Mouse (Mus musculus) liver, embryonic 13.5 days (tissue): ENCODE measurements around the gene Cyfip2. TPM values are rescaled to one million over a fixed set of nuclear protein-coding genes. Genes with fewer than 3 reads are reported as not detected.
A peak's percentile ranks its signal among the peaks of the same experiment; 100 is the strongest.

Experiments used
- ATAC-seq: fragments of 200-750 bp; cut with Nextera tagmentation; 2 replicates; pipeline ENCODE4 v1.8.0; 2017; ENCODE audit warnings: low read depth, mild to moderate bottlenecking, moderate number of reproducible peaks, moderate library complexity
- DNase-seq: peaks from one replicate; pipeline ENCODE4 v3.0.0; 2022
- H3K27ac ChIP-seq: fragments of 300-500 bp; sonication (generic); 2 replicates; pipeline ENCODE4 v1.5.1; 2015; ENCODE audit warnings: moderate library complexity, mild to moderate bottlenecking, inconsistent platforms
- H3K27me3 ChIP-seq: fragments of 300-500 bp; sonication (generic); 2 replicates; pipeline ENCODE4 v1.6.1; 2015; ENCODE audit warnings: mild to moderate bottlenecking, inconsistent platforms
- H3K36me3 ChIP-seq: fragments of 300-500 bp; sonication (generic); 2 replicates; pipeline ENCODE4 v1.6.1; 2015; ENCODE audit warnings: mild to moderate bottlenecking, inconsistent platforms
- H3K4me1 ChIP-seq: fragments of 300-500 bp; sonication (generic); replicated peaks from 2 replicates; pipeline ENCODE4 v1.6.1; 2015; ENCODE audit warnings: inconsistent platforms
- H3K4me2 ChIP-seq: fragments of 300-500 bp; sonication (generic); 2 replicates; pipeline ENCODE4 v1.6.1; 2015; ENCODE audit warnings: inconsistent platforms, mild to moderate bottlenecking, moderate library complexity
- H3K4me3 ChIP-seq: fragments of 300-500 bp; sonication (generic); replicated peaks from 2 replicates; pipeline ENCODE4 v1.5.1; 2015; ENCODE audit warnings: mild to moderate bottlenecking, inconsistent platforms
- H3K9ac ChIP-seq: fragments of 300-500 bp; sonication (generic); 2 replicates; pipeline ENCODE4 v1.6.1; 2015; ENCODE audit warnings: mild to moderate bottlenecking, inconsistent platforms
- H3K9me3 ChIP-seq: fragments of 300-500 bp; sonication (generic); replicated peaks from 2 replicates; pipeline ENCODE4 v1.6.1; 2016; ENCODE audit warnings: inconsistent platforms
- WGBS: fragments of 180-500 bp; shearing (Covaris S2); methylation state at CpG from one replicate; pipeline ENCODE4 v1.1.7; 2015; ENCODE audit not compliant: insufficient replicate concordance; 5-methylcytosine and 5-hydroxymethylcytosine counted together
- polyA plus RNA-seq: library from polyadenylated mRNA; unstranded; fragments of >200 nt; fragmentation: Nextera tagmentation; extraction: Ambion mirVana; gene quantifications from 2 replicates; pipeline ENCODE4 v1.2.1, GENCODE M21; 2015

The Cyfip2 gene
- polyA plus RNA-seq, result 2.8 and 3.4 TPM in 2 replicates

DNA sequence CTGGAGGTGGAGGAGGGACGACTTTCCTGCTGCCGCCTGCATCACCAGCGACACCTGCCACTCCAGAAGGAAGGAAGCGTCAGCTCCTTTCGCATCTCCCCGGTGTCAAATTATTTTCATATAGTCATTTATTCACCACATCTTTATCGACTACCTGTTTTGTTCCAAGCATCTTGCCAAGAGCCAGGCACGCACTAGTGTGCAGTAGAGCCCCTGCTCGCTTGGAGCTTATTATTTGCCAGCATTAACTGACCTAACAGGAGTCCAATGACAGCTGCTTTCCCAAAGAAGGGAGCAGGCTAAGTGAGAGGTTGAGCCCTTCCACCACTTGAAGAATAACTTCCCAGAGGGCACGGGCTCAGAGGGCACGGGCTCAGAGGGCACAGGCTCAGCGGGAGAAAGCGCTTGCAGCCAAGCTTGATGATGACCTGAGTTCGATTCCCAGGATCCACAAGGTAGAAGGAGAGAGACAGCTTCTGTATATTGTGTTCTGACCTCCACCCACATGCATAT lies at the start of gene Cyfip2:
Gene Cyfip2, minus strand, starts transcription at position 337 of the 513 bp plus-strand sequence.
- Histone ChIP-seq H3K4me2 (peak within 1 kb of the TSS; percentile 96), H3K9ac (peak within 1 kb of the TSS; percentile 74), H3K27me3 (peaks cover 30% of the 10 kb centered on the region), H3K4me3 (peak within 1 kb of the TSS; percentile 70), H3K36me3 (no peaks in the 10 kb centered on the region), H3K4me1 (peaks cover 32% of the 10 kb centered on the region), H3K9me3 (no peaks in the 10 kb centered on the region), H3K27ac (peak within 1 kb of the TSS; percentile 32)
- ATAC-seq (no peak), DNase-seq (no peak)
- WGBS, result 7% methylated on average over 14 of the region's 14 CpGs

DNA sequence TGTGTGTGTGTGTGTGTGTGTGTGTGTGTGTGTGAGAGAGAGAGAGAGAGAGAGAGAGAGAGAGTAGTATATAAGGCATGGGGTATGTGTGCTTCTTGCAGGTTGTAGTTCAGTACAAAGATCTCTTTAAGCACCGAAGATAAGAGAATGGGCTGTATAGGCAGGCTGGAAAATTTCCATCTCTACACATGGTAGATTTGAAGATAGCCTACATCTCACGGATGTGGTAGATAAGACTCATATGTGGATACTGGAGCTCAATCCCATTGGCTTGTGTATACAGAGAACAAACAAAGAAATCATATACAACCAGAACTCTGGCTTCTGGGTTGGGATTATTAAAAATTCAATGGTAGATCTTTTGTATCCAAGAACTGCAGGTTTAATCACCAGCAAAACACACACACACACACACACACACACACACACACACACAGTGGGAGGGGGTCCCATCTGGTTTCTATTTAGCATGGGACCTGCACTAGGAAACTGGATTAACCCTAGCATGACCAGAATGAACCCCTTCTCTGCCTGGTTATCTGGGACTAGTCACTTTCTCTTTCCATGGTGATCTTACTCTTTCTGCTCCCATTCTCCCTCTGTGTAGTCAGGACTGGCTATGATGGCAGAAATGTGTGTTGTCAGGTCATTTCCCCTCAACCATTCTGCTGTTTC lies 48.5 kb upstream of the Cyfip2 start:
- H3K27me3 ChIP-seq, result no peaks in the 10 kb centered on the region
- no peaks in the 10 kb centered on the region for H3K36me3 ChIP-seq
- H3K4me1 ChIP-seq, result no peaks in the 10 kb centered on the region
- H3K27ac ChIP-seq, result no peak overlapping the region
- ATAC-seq (no peak), DNase-seq (no peak)
- H3K4me3 ChIP-seq, result no peak overlapping the region
- 60% methylated on average over 2 of the region's 2 CpGs for WGBS
- no peak overlapping the region for H3K4me2 ChIP-seq
- no peak overlapping the region for H3K9ac ChIP-seq
- H3K9me3 ChIP-seq, result no peaks in the 10 kb centered on the region

DNA sequence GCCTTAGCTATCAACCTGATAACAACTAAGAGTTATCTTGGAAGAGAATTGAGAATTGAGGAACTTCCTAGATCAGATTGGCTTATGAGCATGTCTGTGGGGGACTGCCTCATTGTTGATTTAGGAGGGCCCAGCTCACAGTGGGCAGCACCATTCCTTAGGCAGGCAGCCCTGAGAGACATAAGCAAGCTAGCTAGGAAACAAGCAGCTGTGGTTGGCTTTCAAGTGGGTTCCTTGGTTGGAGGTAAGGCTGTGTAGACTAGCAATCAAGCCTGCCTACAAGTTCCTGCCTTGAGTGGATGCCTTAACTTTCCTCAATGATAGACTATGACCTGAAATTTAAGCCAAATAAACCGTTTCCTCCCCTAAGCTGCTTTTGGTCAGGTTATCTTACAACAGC lies 45.7 kb upstream of the Cyfip2 start:
- H3K9me3 ChIP-seq, result no peaks in the 10 kb centered on the region
- no peak for DNase-seq
- H3K36me3 ChIP-seq, result no peaks in the 10 kb centered on the region
- H3K4me1 ChIP-seq, result no peaks in the 10 kb centered on the region
- H3K4me2 ChIP-seq, result no peak overlapping the region
- ATAC-seq, result no peak
- WGBS, result 51% methylated on average over 1 of the region's 1 CpGs
- H3K27ac ChIP-seq, result no peak overlapping the region
- H3K9ac ChIP-seq, result no peak overlapping the region
- no peaks in the 10 kb centered on the region for H3K27me3 ChIP-seq
- no peak overlapping the region for H3K4me3 ChIP-seq

DNA sequence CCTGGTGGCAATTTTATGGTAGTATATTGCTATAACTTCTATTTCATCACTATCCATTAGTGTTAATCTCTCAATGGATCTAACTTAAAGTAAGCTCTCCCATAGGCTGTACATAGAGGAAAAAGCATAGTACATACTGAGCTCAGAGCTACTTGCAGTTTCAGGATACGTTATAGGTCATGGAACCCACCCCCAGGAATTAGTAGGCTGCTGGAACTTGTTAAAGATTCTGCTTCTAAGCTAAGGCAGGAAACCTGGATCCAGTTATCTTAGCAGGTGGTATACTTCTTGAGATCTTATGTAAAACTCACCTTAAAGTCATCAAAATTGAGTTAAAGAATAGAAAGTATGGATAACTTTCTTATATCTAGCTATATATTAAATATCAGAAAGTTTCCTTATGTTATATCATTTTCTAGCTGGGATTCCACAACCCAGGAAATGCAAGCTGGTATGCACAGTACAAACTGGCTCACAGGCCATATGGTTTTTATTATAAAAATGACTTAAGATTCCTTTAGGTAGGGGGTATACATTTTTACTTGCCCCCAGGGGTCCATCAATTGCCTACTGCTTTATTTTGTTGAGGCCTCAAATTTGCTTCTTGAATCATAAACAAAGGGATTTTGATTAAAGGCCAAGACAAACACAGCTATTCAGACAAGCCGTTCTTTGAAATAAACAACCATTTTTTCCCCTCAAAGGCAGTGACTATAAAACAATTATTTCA lies 37.2 kb upstream of the Cyfip2 start:
- DNase-seq (no peak), ATAC-seq (no peak)
- Histone ChIP-seq H3K9me3 (no peaks in the 10 kb centered on the region), H3K9ac (no peak overlapping the region), H3K27ac (no peak overlapping the region), H3K4me1 (no peaks in the 10 kb centered on the region), H3K36me3 (no peaks in the 10 kb centered on the region), H3K27me3 (no peaks in the 10 kb centered on the region), H3K4me3 (no peak overlapping the region), H3K4me2 (no peak overlapping the region)
- 60% methylated on average over 2 of the region's 2 CpGs for WGBS

DNA sequence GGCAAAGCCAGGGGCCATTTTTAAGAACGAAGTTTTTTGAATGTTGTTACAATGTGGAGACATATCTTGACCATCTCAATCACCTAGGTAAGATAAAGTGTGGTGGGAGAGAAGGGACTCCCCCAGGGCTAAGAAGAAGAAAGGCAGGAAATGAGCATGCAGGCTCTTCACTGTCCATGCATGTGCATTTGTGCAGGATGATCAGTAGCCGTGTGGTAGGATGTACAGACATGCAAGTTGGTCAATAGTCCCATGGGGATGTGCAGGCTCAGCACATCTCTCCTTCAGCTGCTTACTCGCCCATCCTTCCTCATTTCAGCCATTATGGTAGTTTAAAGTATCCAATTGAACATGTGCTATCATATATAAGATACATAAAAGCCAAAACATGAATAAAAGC lies 35.8 kb upstream of the Cyfip2 start:
- peaks cover 4% of the 10 kb centered on the region; the same call in 1 of the 2 replicates for H3K4me1 ChIP-seq
- H3K36me3 ChIP-seq, result no peaks in the 10 kb centered on the region
- 60% methylated on average over 3 of the region's 3 CpGs for WGBS
- no peak overlapping the region for H3K4me3 ChIP-seq
- H3K27me3 ChIP-seq, result no peaks in the 10 kb centered on the region
- H3K9ac ChIP-seq, result no peak overlapping the region
- no peak for DNase-seq
- ATAC-seq, result no peak
- no peak overlapping the region for H3K27ac ChIP-seq
- no peaks in the 10 kb centered on the region for H3K9me3 ChIP-seq
- no peak overlapping the region for H3K4me2 ChIP-seq

DNA sequence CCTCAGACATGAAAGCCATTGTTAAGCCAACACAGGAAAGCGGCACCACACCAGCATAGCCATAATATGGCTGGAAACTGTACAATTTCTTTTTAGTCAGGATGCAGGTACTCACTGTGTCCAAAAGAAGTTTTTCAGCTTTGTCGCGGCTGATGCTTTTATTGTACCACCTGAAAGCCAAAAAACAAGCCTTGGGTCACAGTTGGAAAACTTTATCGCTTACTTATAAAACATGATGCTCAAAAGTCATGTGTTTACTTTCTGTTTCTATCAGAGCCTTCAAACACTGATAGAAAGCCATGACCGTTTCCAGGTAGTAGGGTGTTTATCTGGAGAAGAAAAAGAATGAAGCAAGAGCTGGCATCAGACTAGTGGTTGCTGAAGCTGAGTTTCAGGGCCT lies 35.1 kb upstream of the Cyfip2 start:
- 71% methylated on average over 5 of the region's 5 CpGs for WGBS
- H3K27me3 ChIP-seq, result no peaks in the 10 kb centered on the region
- no peaks in the 10 kb centered on the region for H3K9me3 ChIP-seq
- H3K4me1 ChIP-seq, result peaks cover 4% of the 10 kb centered on the region; the same call in 1 of the 2 replicates
- no peak overlapping the region for H3K4me2 ChIP-seq
- H3K27ac ChIP-seq, result no peak overlapping the region
- H3K4me3 ChIP-seq, result no peak overlapping the region
- no peaks in the 10 kb centered on the region for H3K36me3 ChIP-seq
- ATAC-seq, result no peak
- DNase-seq, result no peak
- H3K9ac ChIP-seq, result no peak overlapping the region

DNA sequence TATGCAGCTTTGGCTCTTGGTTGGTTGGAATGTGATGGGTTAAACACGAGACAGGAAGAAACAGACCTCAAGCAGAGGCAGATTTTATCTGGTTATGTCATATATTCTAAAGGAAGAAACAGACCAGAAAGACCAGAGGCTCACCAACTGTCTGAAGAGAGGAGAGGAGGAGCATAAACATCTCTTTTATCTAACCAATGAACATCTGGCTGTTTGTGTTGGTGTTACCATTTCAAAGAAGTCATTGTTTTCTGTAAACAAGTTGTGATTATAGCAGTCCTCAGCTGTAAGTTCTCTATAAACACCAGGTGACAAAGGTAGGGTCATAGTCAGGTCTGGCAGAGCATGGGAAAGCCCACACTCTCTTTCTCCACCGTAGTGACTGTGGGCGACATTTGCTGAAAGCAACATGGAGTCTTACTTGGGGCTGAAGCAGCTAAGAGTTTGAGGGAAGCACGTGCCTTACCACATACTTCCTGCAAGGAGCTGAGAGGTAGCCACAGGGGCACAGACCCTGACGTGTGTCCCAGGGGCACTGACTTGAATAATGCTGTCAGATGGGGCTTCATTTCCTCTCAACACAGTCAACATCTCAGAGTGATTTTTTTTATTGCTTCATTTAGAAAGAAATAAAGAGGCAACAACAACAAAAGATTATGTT lies 31.4 kb upstream of the Cyfip2 start:
- no peaks in the 10 kb centered on the region for H3K36me3 ChIP-seq
- H3K9me3 ChIP-seq, result no peaks in the 10 kb centered on the region
- H3K9ac ChIP-seq, result no peak overlapping the region
- no peak overlapping the region for H3K4me2 ChIP-seq
- DNase-seq (no peak), ATAC-seq (no peak)
- no peaks in the 10 kb centered on the region for H3K27me3 ChIP-seq
- no peak overlapping the region for H3K4me3 ChIP-seq
- peaks cover 4% of the 10 kb centered on the region; the same call in 1 of the 2 replicates for H3K4me1 ChIP-seq
- H3K27ac ChIP-seq, result no peak overlapping the region
- 16% methylated on average over 5 of the region's 5 CpGs for WGBS

DNA sequence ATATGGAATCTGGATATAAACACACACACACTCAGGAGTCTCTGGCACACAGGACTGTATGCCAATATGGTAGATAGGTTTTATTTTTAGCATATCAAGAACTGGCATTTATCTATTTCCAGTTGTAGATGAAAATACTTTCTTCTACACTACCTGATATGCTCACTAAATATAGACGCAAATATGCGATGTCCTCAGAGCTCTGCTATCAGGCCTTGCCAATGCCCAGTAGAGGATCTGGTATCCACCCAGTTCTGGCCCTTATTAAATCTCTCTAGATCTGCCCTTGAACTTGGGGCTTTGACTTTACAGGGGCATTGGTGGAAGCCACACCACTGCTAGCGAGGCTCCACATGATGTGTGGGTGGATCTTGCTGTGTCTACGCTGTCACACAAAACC lies 29.3 kb upstream of the Cyfip2 start:
- Histone ChIP-seq H3K4me2 (no peak overlapping the region), H3K27ac (no peak overlapping the region), H3K27me3 (no peaks in the 10 kb centered on the region), H3K9ac (no peak overlapping the region), H3K4me3 (no peak overlapping the region), H3K36me3 (no peaks in the 10 kb centered on the region), H3K4me1 (peaks cover 4% of the 10 kb centered on the region; the same call in 1 of the 2 replicates), H3K9me3 (no peaks in the 10 kb centered on the region)
- ATAC-seq (no peak), DNase-seq (no peak)
- WGBS, result 67% methylated on average over 4 of the region's 4 CpGs

DNA sequence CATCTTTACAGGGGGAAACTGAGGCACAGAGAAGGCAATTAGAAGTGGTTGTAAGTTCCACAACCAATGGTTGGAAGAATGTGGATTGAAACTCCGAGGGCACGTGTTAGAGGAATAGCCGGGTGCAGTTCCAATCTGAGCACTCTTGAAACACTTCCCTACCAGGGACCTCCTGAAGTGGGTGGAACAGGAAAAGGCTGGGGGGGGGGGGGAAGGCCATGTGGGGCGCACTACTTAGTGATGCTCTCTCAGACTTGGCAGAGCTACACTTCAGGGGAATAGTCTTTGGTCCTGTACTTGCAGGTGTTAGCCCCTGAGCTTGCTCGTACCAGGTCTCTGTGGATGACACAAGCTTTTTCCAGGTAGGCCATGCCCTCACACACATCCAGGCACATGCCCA lies 23.4 kb upstream of the Cyfip2 start:
- no peak overlapping the region for H3K4me2 ChIP-seq
- ATAC-seq, result no peak
- no peak overlapping the region for H3K4me3 ChIP-seq
- WGBS, result 57% methylated on average over 5 of the region's 5 CpGs
- H3K36me3 ChIP-seq, result no peaks in the 10 kb centered on the region
- no peak overlapping the region for H3K9ac ChIP-seq
- H3K4me1 ChIP-seq, result no peaks in the 10 kb centered on the region
- H3K27me3 ChIP-seq, result no peaks in the 10 kb centered on the region
- DNase-seq, result no peak
- no peak overlapping the region for H3K27ac ChIP-seq
- no peaks in the 10 kb centered on the region for H3K9me3 ChIP-seq

DNA sequence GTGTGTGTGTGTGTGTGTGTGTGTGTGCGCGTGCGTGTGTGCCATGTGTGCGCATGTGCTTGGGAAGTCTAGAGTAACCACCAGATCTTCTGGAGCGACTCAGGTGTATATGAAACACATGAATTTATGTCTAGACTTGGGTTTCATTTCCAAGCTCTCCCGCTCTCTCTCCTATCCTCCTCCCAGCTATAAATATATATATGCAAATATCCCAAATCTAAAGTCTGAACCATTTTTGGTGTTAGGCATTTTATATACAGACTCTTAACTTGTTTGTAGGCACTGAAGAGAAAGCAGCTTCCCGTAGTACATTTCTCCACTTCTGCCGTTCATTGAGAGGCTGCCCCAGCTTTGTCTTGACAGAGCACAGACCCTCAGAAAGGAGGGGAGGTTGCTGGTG lies 19.6 kb upstream of the Cyfip2 start:
- Histone ChIP-seq H3K36me3 (no peaks in the 10 kb centered on the region), H3K27ac (no peak overlapping the region), H3K9me3 (no peaks in the 10 kb centered on the region), H3K9ac (no peak overlapping the region), H3K4me3 (no peak overlapping the region), H3K4me2 (no peak overlapping the region), H3K27me3 (no peaks in the 10 kb centered on the region), H3K4me1 (no peaks in the 10 kb centered on the region)
- no peak for ATAC-seq
- 84% methylated on average over 8 of the region's 8 CpGs for WGBS
- DNase-seq, result no peak

DNA sequence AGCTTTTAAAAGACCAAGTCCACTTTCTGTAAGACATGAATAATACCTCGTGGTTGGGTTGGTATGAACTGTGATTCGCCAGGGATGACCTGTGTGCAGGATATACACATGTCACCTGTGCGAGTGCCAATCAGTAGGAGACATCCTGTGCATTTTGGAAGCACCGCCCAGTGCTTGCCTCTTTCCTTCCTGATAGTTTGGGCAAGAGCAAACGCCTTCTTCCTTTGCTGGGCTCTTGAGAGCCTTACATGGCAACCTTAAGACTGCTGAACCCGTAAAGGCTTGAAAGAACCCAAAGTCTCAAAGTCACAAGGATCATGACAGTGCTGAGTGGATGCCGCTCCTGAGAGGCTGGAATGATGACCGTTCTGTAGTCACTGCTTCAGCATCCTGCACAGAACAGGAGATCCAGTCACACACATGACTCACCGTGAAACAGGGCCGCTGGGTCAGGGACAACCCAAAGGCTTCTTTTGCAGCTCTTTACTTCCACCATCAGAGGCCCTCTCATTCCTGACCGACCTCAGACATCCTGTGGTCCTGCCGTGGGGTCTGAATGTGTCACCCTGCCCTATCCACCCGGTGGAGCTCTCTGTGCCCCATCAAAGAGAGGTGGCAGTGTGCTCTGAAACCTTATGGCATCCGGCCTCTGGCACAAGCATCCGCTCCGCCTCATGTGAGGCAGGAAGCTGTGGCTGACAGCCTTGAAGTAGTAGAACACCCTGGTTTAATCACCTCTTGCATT lies 13.8 kb upstream of the Cyfip2 start:
- WGBS, result 61% methylated on average over 16 of the region's 16 CpGs
- no peak overlapping the region for H3K9ac ChIP-seq
- no peak overlapping the region for H3K4me3 ChIP-seq
- no peaks in the 10 kb centered on the region for H3K4me1 ChIP-seq
- H3K9me3 ChIP-seq, result no peaks in the 10 kb centered on the region
- no peak overlapping the region for H3K27ac ChIP-seq
- H3K4me2 ChIP-seq, result no peak overlapping the region
- ATAC-seq, result no peak
- H3K27me3 ChIP-seq, result no peaks in the 10 kb centered on the region
- no peaks in the 10 kb centered on the region for H3K36me3 ChIP-seq
- no peak for DNase-seq
